Mouse (Mus musculus) olfactory bulb, adult 2 months (tissue): ENCODE measurements around the gene Tpm1. TPM values are rescaled to one million over a fixed set of nuclear protein-coding genes. Genes with fewer than 3 reads are reported as not detected.
A peak's percentile ranks its signal among the peaks of the same experiment; 100 is the strongest.

Experiments
- H3K27ac ChIP-seq: fragments of 200-500 bp; 2 replicates; pipeline ENCODE4 v1.5.1; 2012; ENCODE audit warnings: low read depth, low read length; ENCODE audit not compliant: insufficient read depth
- H3K4me1 ChIP-seq: fragments of 200-500 bp; 2 replicates; pipeline ENCODE4 v1.6.1; 2012; ENCODE audit warnings: low read length; ENCODE audit not compliant: control insufficient read depth, insufficient read depth
- H3K4me3 ChIP-seq: fragments of 200-500 bp; 2 replicates; pipeline ENCODE4 v1.5.1; 2012; ENCODE audit warnings: mild to moderate bottlenecking, low read depth, low read length, moderate library complexity; ENCODE audit not compliant: insufficient read depth
- CTCF ChIP-seq: fragments of 200-500 bp; IDR thresholded peaks from 2 replicates; pipeline ENCODE4 v1.5.1; 2012; ENCODE audit warnings: low read depth, mild to moderate bottlenecking, low read length, moderate library complexity; ENCODE audit not compliant: insufficient read depth
- POLR2A ChIP-seq: fragments of 200-500 bp; IDR thresholded peaks from 2 replicates; pipeline ENCODE4 v1.6.1; 2012; ENCODE audit warnings: mild to moderate bottlenecking, low read depth, low read length, moderate library complexity; ENCODE audit not compliant: insufficient read depth
- WGBS: fragments of 180-500 bp; shearing (Covaris S2); methylation state at CpG from one replicate; pipeline ENCODE4 v1.1.7; 2018; 5-methylcytosine and 5-hydroxymethylcytosine counted together
- polyA plus RNA-seq: library from polyadenylated mRNA; stranded (reverse); fragments of >200 nt; gene quantifications from 2 replicates; pipeline ENCODE4 v1.2.4, GENCODE M21; 2012; ENCODE audit warnings: low replicate concordance; ENCODE audit not compliant: missing spikeins, insufficient read depth, insufficient read length

The Tpm1 gene
- polyA plus RNA-seq, 1 experiment: not detected

DNA sequence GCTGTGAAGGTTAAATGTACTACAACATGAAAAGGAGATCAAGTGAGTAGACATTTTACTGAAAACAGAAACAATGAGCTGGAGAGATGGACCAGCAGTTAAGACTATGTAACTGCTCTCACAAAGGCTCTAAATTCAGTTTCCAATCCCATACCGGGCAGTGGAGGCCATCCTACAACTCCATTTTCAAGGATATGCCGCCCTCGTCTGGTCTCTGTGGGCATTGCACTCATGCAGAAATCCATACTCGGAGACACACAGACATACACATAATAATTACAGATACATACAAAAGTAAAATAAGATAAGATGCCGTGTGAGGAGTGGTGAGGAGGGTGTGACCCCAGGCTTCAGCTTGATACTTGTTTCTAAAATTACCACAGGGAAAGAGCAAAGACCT is 68.7 kb downstream of the Tpm1 start:
- no peak overlapping the region for H3K27ac ChIP-seq
- H3K4me1 ChIP-seq: peaks cover 3% of the 10 kb centered on the region; the same call in 1 of the 2 replicates
- H3K4me3 ChIP-seq: no peak overlapping the region
- 8% methylated on average over 5 of the region's 5 CpGs for WGBS
- TF ChIP-seq POLR2A (no peak), CTCF (no peak)

DNA sequence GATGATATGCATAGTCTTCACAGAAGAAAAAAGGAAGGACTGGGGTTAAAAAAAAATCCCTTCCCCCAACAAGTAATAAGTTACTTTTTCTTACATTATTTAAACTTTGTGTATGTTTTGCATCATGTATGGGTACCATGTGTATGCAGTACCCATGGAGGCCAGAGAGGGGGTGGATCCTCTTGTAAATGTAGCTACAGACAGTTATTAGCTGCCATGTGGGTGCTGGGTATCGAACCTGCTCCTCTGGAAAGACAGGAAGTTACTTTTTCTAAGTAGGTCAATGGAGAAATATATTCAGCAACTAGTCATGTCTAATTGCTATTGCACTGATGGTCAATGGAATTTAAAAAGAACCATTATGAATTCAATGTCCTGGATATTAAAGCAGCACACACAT is 70.7 kb downstream of the Tpm1 start:
- Histone ChIP-seq H3K4me1 (peaks cover 3% of the 10 kb centered on the region; the same call in 1 of the 2 replicates), H3K4me3 (no peak overlapping the region), H3K27ac (no peak overlapping the region)
- TF ChIP-seq CTCF (no peak), POLR2A (no peak)
- whole genome bisulfite sequencing: 92% methylated on average over 1 of the region's 1 CpGs

DNA sequence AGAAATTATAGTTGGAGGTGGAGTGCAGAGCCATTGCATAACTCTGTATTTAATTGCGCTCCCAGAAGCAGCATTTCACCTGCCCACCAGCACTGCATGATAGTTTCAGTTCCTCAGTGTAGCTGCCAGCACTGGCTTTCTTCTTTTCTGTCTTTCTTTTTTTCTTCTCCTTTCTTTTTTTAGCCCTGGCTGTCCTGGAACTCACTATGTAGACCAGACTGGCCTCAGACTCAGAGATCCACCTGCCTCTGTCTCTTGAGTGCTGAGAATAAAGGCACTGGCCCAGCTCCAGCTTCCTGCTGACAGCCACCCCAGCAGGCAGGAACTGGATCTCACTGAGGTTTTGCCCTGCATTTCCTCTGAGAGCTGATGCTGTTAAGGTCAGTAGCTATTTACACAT is 71.2 kb downstream of the Tpm1 start:
- 77% methylated on average over 1 of the region's 1 CpGs for WGBS
- TF ChIP-seq POLR2A (no peak), CTCF (no peak)
- no peak overlapping the region for H3K4me3 ChIP-seq
- peaks cover 3% of the 10 kb centered on the region; the same call in 1 of the 2 replicates for H3K4me1 ChIP-seq
- no peak overlapping the region for H3K27ac ChIP-seq

DNA sequence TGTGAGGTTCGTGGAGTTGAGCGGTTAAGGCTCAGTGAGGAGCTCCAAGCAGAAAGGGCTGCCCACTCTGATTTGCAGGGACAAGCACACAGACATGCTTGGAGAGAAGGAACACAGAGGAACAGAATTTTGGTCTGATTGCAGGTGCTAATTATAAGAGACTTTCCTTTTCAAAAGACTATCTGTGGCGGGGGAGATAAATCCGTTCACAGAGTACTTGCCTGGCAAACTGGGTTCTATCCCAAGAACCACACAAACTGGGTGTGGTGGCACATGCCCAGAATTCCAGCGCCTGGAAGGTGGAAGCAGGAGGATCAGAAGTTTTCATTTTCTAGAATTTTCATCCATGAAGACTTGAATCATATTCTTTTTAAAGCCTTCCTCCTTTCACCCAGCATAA is 72.1 kb downstream of the Tpm1 start:
- 73% methylated on average over 5 of the region's 5 CpGs for WGBS
- no peak overlapping the region for H3K4me3 ChIP-seq
- no peak overlapping the region for H3K27ac ChIP-seq
- TF ChIP-seq CTCF (no peak), POLR2A (no peak)
- peaks cover 3% of the 10 kb centered on the region; the same call in 1 of the 2 replicates for H3K4me1 ChIP-seq

DNA sequence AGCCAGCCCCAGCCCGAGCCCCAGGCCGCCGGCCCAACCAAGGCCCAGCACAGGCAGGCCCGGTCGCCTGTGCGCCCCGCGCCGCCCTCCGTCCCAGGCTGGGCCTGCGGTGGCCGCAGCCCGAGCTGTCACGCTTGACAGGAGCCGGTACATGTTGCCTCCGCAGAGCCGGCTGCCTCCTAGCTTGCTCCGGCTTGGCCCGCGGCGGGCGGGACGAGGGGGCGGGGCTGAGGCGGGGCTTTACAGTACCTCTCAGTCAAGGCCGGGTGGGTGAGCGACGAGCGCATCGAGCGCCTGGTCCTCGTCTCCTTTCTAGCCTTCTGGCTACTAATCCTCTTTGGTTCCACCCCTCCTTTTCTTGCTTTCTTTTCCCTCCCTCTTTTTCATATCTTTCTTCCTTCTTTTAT is 74.0 kb downstream of the Tpm1 start, which contains the start of gene Lactb:
TSS of gene Lactb (minus strand) at position 246 of the 407 bp plus-strand sequence.
- H3K4me1 ChIP-seq: no peaks in the 10 kb centered on the region
- WGBS: 0% methylated on average over 32 of the region's 32 CpGs
- TF ChIP-seq CTCF: no peak
- peak; percentile 56 for TF ChIP-seq POLR2A
- H3K4me3 ChIP-seq: peak within 1 kb of the TSS; percentile 77
- H3K27ac ChIP-seq: peak within 1 kb of the TSS; percentile 49

DNA sequence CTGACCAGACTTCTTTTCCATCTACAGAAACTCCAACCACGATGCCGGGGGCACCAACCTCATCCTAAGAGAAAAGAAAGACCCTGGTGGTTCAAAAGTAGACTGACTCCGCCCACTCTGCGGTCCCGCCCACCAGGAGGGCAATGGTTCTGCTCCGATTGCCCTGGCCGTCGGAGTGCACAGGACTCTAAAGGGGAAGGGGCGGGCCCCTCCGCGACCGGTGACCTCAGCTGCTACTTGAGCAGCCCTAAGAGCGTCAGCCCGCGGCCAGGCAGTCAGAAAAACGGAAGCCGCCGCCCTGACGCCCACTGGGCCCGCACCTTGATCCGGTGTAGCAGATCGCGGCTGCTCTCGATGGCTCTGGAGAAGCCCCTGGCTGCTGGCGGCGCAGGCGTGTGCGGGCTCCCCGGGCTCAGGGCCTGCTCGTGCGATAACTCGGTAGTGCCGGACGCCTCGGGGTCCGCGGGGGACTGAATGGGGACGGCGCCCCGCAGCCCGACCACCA is 74.4 kb downstream of the Tpm1 start:
- WGBS: under 1% methylated on average over 41 of the region's 41 CpGs
- Histone ChIP-seq H3K4me1 (no peaks in the 10 kb centered on the region), H3K4me3 (peak overlapping the region; percentile 77), H3K27ac (peak overlapping the region; percentile 39; the same call in 1 of the 2 replicates)
- TF ChIP-seq POLR2A (no peak), CTCF (no peak)

Other genes starting within 250 kb of the Tpm1 start
- not detected in 2 replicates for gene Aph1c, start 214.7 kb downstream of the Tpm1 start, polyA plus RNA-seq
- 96.8 TPM in 1 of 2 replicates, not detected in the other for gene Rab8b, start 129.7 kb downstream of the Tpm1 start, polyA plus RNA-seq
- not detected in 2 replicates for gene Rps27l, start 103.3 kb downstream of the Tpm1 start, polyA plus RNA-seq
- not detected in 2 replicates for gene Lactb, start 73.9 kb downstream of the Tpm1 start, polyA plus RNA-seq